Mouse (Mus musculus): Measurements from ENCODE around the gene 4930524J08Rik. TPM values are rescaled to one million over a fixed set of nuclear protein-coding genes. Genes with fewer than 3 reads are reported as not detected.
A peak's percentile ranks its signal among the peaks of the same experiment; 100 is the strongest.

Gene 4930524J08Rik
- 3.4 and 4.0 TPM in 2 replicates for polyA plus RNA-seq (2015; fragmentation: Nextera tagmentation; extraction: Ambion mirVana)

DNA sequence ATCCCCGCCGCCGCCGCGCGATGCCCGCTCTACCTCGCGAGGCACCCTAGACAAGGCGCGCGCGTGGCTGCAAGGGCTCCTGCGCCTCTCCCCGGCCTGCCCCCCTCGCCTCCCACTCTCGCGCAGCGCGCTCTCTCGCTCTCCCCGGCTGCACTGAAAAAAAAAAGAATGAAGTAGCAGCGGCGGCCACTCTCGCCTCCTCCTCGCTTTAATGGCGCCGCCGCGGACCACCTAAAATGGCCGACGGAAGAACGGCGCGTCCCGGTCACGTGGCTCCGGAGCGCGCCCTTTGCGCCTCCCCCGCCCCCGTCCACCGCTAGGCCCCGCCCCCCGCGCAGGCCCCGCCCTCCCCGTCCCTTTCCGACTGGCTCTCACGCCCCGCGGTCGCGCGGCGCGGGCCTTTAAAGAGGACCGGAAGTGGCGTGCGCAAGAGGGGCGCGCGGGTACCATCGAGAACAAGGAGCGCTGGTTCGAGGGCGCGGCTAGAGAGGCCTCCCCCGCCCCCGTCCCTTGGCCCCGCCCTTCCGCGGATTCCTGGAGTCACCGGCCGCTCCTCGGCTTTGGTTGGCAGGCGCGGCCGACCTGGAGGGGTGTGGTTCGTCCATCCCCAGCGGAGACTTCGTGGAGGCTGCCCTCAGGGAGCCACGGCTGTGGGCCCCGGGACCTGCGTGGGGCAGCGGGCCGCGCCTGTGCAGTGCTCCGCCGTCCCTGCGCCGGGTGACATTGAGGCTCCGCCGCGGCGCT lies at the start of gene 4930524J08Rik, which contains the start of gene Hnrnpd:
TSS of gene 4930524J08Rik (plus strand) at position 363 of the 744 bp plus-strand sequence.
TSS of gene Hnrnpd (minus strand) at position 240 of the 744 bp plus-strand sequence.
- peak within 1 kb of the TSS; percentile 97 for H3K9ac ChIP-seq (replicated peaks)
- WGBS = under 1% methylated on average over 94 of the region's 97 CpGs
- ATAC-seq = peak; percentile 98
- H3K4me2 ChIP-seq (replicated peaks) = peak within 1 kb of the TSS; percentile 88
- H3K9me3 ChIP-seq = no peaks in the 10 kb centered on the region
- H3K4me3 ChIP-seq (replicated peaks) = peak within 1 kb of the TSS; percentile 93
- H3K27me3 ChIP-seq = no peaks in the 10 kb centered on the region
- peak within 1 kb of the TSS; percentile 99 for H3K27ac ChIP-seq
- no peaks in the 10 kb centered on the region for H3K36me3 ChIP-seq
- peaks cover 37% of the 10 kb centered on the region for H3K4me1 ChIP-seq (replicated peaks)

DNA sequence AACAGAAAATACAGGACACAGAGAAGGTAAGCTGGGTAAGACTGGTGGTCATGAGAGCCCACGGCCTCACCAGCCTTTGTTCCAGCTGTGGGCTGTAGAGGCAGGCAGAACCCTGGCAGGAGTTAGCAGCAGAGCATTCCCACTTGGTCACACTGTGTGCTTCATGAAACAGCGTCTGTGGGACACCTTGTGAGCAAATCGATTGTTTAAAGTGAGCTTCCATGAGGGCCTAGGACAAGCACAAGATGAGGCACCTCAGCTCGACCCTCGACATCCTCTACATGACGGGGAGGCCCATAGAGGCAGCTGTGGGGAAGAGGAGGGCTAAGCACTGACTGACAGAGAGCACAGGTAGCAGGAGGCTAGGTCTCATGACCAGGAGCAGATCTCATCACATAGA lies 47.0 kb upstream of the 4930524J08Rik start:
- 85% methylated on average over 6 of the region's 6 CpGs for WGBS
- Histone ChIP-seq H3K4me3 (replicated peaks) (no peak overlapping the region), H3K36me3 (no peaks in the 10 kb centered on the region), H3K27me3 (no peaks in the 10 kb centered on the region), H3K9ac (replicated peaks) (no peak overlapping the region), H3K9me3 (no peaks in the 10 kb centered on the region), H3K4me1 (replicated peaks) (no peaks in the 10 kb centered on the region), H3K4me2 (replicated peaks) (no peak overlapping the region), H3K27ac (no peak overlapping the region)
- ATAC-seq = no peak

DNA sequence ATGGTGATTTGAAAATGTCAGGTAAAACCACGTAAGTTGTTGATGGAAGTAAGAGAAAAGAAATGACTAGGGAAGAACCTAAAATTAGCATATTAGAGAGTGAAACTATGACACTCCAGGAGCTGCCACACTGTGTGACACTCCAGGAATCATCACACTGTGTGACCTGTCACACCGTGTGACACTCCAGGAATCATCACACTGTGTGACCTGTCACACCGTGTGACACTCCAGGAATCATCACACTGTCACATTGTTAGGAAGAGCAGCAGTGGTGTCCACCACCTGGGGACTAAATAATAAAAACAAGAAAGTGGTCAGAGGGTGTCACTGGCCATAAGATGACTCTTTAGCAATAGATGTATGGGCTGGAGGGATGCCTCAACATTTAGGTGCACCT lies 39.4 kb upstream of the 4930524J08Rik start:
- Histone ChIP-seq H3K9me3 (0 out of 2 replicates have a peak, but pooled peaks cover 7% of the 10 kb centered on the region), H3K27me3 (no peaks in the 10 kb centered on the region), H3K27ac (no peak overlapping the region), H3K4me2 (replicated peaks) (no peak overlapping the region), H3K9ac (replicated peaks) (no peak overlapping the region), H3K4me3 (replicated peaks) (no peak overlapping the region), H3K36me3 (no peaks in the 10 kb centered on the region), H3K4me1 (replicated peaks) (no peaks in the 10 kb centered on the region)
- 85% methylated on average over 3 of the region's 3 CpGs for WGBS
- no peak for ATAC-seq

DNA sequence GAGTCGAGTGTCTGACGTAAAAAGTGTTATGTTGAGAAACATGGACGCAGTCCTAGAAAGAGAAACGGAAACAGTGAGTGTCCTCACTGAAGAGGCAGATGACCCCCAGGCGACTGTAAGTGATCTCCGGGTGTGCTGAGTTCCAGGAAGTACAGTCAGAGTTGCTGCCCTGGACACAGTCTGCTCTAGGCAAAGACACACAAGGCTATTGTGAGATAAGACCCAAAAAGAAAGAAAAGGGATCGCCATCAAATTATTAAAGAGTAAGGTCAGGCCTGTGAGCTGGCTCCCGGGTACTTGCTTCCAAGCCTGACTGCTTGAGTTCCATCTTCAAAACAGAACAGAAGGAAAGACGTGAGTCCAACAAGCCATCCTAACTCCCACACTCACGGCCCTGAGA lies 37.6 kb upstream of the 4930524J08Rik start:
- no peaks in the 10 kb centered on the region for H3K27me3 ChIP-seq
- no peak for ATAC-seq

DNA sequence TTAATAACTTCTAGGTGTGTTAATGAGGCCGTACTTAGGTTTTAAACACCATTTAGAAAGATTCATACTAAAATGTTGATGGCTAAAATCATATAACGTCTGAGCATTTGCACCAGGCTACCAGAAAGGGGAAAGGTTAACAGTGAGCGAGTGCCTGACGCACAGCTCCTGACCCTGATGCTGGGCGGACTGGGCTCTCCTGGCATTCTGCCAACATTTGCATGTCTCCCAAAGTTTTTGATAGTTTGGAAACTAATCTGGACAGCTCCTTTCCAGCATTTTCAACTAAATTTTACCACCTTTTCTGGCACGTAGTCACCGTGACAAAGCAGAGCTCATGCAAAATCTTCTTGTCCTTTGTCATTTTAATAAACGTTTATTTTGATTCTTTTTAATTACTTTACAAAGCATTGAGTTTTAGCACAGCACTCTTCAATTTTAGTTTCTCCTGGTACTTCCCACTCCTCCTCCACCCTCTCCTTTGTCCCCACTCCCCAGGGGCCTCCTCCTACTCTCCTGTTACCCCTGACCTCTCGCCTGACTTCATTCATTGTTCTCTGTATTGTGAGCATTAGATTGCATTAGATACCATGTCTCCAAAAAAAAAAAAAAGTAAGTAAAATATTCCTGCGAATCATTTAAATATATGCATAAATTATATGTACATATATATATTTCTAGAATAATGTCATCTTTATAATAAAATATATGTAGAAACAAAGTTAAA lies 36.9 kb upstream of the 4930524J08Rik start:
- Histone ChIP-seq H3K9me3 (0 out of 2 replicates have a peak, but pooled peaks cover 8% of the 10 kb centered on the region), H3K27me3 (no peaks in the 10 kb centered on the region), H3K9ac (replicated peaks) (no peak overlapping the region), H3K4me3 (replicated peaks) (no peak overlapping the region), H3K4me2 (replicated peaks) (no peak overlapping the region), H3K4me1 (replicated peaks) (no peaks in the 10 kb centered on the region), H3K36me3 (peaks cover 15% of the 10 kb centered on the region), H3K27ac (no peak overlapping the region)
- no peak for ATAC-seq
- 41% methylated on average over 10 of the region's 10 CpGs for WGBS

More for the DNA sequence above, 37.6 kb upstream of the 4930524J08Rik start:
- WGBS = 89% methylated on average over 10 of the region's 10 CpGs
- Histone ChIP-seq H3K9me3 (0 out of 2 replicates have a peak, but pooled peaks cover 8% of the 10 kb centered on the region), H3K4me1 (replicated peaks) (no peaks in the 10 kb centered on the region), H3K4me3 (replicated peaks) (no peak overlapping the region), H3K4me2 (replicated peaks) (no peak overlapping the region), H3K27ac (no peak overlapping the region), H3K9ac (replicated peaks) (no peak overlapping the region), H3K36me3 (peaks cover 15% of the 10 kb centered on the region)

DNA sequence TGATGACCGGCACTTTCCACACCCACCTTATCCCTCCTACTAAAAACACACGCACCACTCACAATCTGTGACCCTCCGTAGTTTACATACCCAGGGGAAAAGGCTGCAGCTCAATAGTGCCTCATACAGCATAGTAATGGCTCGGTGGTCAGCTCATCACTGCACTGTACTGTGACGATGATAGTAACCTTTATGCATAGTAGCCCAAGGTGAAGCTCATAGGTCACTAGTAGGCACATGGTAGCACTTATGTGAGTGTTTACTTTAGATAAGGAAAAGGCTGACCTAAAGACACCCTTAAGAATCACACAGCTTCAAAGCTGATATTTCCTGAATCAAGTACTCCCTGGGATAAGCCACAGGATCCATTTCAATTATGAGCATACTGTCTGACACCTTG lies 26.3 kb upstream of the 4930524J08Rik start:
- ATAC-seq = no peak
- H3K27me3 ChIP-seq = no peaks in the 10 kb centered on the region
- no peak overlapping the region for H3K4me3 ChIP-seq (replicated peaks)
- peaks cover 8% of the 10 kb centered on the region for H3K4me1 ChIP-seq (replicated peaks)
- WGBS = 90% methylated on average over 5 of the region's 5 CpGs
- peaks cover 10% of the 10 kb centered on the region; the same call in 1 of the 2 replicates for H3K36me3 ChIP-seq
- H3K4me2 ChIP-seq (replicated peaks) = no peak overlapping the region
- H3K27ac ChIP-seq = no peak overlapping the region
- H3K9ac ChIP-seq (replicated peaks) = no peak overlapping the region
- no peaks in the 10 kb centered on the region for H3K9me3 ChIP-seq

DNA sequence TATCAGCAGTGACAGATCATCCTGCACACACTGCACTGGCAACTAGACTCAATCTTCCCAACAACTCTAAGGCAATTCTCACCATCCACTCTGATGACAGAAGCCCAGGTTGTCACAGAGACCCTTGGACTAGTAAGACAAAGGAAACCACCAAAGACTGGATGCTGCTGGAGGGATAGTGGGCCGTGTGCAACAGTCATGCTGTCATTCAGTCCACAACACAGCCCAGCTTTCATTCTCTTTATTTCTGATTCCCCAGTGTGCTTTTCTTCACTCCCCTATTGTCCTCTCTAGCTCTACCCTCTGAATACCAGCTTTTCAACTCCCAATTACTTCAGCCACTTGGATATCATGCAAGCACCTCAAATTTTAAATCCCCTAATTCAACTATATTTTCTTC lies 25.0 kb upstream of the 4930524J08Rik start:
- Histone ChIP-seq H3K4me2 (replicated peaks) (no peak overlapping the region), H3K9ac (replicated peaks) (no peak overlapping the region), H3K4me1 (replicated peaks) (peaks cover 8% of the 10 kb centered on the region), H3K9me3 (no peaks in the 10 kb centered on the region), H3K27me3 (no peaks in the 10 kb centered on the region), H3K36me3 (peaks cover 17% of the 10 kb centered on the region; the same call in 1 of the 2 replicates), H3K27ac (peak overlapping the region; percentile 10; the same call in 1 of the 2 replicates), H3K4me3 (replicated peaks) (no peak overlapping the region)
- peak; percentile 65 for ATAC-seq
- WGBS = 10% methylated on average over 1 of the region's 1 CpGs

DNA sequence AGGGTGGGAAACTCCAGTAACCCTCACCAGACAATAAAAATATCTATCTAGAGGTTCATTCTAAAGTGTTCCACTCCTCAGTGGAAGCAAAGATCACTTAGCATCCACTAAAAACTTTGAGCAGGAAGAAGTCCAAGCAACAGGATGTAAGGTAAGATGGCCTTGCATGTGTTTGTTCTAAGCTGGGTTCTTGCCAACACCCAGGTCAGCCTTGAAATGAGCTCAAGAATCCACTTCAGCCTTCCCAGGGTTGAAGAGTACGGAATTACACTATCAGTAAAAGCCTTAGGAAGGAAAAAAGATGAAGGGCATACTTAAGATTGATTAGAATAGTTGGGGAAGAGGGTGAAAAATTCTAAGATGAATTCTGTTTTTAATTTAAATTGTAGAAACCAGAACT lies 20.2 kb upstream of the 4930524J08Rik start:
- Histone ChIP-seq H3K27me3 (no peaks in the 10 kb centered on the region), H3K4me1 (replicated peaks) (peaks cover 5% of the 10 kb centered on the region), H3K4me3 (replicated peaks) (no peak overlapping the region), H3K9ac (replicated peaks) (no peak overlapping the region), H3K4me2 (replicated peaks) (no peak overlapping the region), H3K9me3 (no peaks in the 10 kb centered on the region), H3K27ac (no peak overlapping the region), H3K36me3 (peaks cover 34% of the 10 kb centered on the region)
- WGBS = 89% methylated on average over 1 of the region's 1 CpGs
- no peak for ATAC-seq

DNA sequence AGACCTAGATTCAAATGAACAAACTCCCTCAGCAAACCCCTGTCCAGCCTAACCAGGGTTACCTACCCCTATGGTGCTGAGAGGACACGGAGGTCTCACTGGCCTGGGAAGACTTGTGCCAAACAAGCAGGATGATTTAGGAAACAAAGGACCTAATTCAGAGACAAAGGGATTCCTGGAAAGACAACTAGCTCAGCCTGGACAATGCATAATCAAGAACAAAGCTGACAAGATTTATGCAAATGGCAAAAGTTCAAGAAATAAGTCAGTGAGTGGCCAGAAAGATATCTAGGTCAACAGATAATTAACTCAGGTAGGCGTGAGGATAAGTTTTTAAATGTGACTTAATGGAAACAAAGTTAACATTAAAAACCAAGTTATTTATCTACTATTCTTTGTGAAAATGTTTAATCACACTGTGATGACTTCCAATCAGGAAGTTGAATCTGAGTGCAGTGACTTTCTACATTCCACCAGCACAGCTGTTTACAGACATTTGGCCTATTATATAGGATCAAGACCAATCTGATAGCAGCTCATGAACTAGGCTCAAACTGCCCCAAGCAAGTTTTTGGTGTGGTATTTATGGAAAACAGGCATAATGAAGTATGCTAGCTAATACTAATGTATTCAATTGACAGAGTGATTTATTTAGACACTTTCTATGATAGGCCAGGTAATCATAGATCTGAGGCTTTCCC lies 19.5 kb upstream of the 4930524J08Rik start:
- no peaks in the 10 kb centered on the region; the same call in 1 of the 2 replicates for H3K4me1 ChIP-seq (replicated peaks)
- no peak overlapping the region for H3K4me2 ChIP-seq (replicated peaks)
- no peak for ATAC-seq
- H3K9me3 ChIP-seq = no peaks in the 10 kb centered on the region
- no peak overlapping the region for H3K9ac ChIP-seq (replicated peaks)
- WGBS = 85% methylated on average over 2 of the region's 2 CpGs
- H3K27me3 ChIP-seq = no peaks in the 10 kb centered on the region
- H3K27ac ChIP-seq = no peak overlapping the region
- peaks cover 41% of the 10 kb centered on the region for H3K36me3 ChIP-seq
- H3K4me3 ChIP-seq (replicated peaks) = no peak overlapping the region

DNA sequence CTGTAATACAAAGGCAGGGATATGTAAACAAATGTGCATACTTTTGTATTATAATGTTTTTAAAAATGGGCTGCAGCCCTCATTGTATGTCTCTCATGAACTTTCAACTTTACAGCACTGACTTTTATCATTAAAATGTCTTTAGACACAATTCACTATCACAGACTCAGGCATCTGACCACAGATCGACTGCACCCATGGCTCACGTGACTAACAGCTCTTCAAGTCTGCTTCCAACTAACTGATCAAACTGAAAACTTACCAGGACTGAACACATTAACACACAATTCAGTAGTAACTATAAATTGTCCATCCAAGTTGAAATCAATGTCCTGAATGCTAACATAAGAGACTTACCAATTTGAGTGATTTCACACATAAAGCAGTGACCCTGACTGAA lies 18.9 kb upstream of the 4930524J08Rik start:
- Histone ChIP-seq H3K9ac (replicated peaks) (no peak overlapping the region), H3K27ac (no peak overlapping the region), H3K4me3 (replicated peaks) (no peak overlapping the region), H3K4me1 (replicated peaks) (no peaks in the 10 kb centered on the region), H3K9me3 (no peaks in the 10 kb centered on the region), H3K36me3 (peaks cover 44% of the 10 kb centered on the region), H3K4me2 (replicated peaks) (no peak overlapping the region), H3K27me3 (no peaks in the 10 kb centered on the region)
- WGBS = 90% methylated on average over 2 of the region's 2 CpGs
- no peak for ATAC-seq

DNA sequence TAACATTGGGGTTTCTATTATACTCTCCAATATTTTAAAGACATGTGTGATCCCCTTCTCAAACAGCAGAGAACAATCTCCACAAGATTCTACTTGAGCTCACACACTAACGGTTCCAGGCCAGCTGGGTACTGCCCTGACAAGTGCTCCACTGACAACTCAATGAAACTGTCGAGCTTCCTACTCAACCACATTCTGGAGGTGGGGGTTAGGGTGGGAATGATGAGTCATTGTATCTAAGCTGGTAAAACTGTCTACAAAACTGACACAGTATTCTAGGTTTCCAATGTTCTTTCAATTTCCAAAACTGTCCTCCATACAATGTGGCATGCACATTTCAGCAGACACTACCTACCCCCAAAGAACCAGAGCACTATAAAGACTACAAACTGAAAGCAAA lies 4.9 kb upstream of the 4930524J08Rik start:
- ATAC-seq = no peak
- H3K4me2 ChIP-seq (replicated peaks) = peak overlapping the region; percentile 44
- H3K27ac ChIP-seq = no peak overlapping the region
- H3K27me3 ChIP-seq = no peaks in the 10 kb centered on the region
- no peak overlapping the region for H3K9ac ChIP-seq (replicated peaks)
- 0 out of 2 replicates have a peak, but pooled peaks cover 7% of the 10 kb centered on the region for H3K36me3 ChIP-seq
- H3K4me3 ChIP-seq (replicated peaks) = 0 out of 2 replicates have a peak overlapping the region, but pooled peaks have one; percentile 0
- WGBS = 22% methylated on average over 2 of the region's 2 CpGs
- no peaks in the 10 kb centered on the region for H3K9me3 ChIP-seq
- H3K4me1 ChIP-seq (replicated peaks) = peaks cover 41% of the 10 kb centered on the region
